Comparison of ENCODE assay signal across 30 mouse cellular contexts in genomic region chr8:30941511-30942175, GRCm38 (mm10).
DNase-seq lines count a peak whose midpoint lies in the region; ATAC-seq and TF ChIP-seq lines count a peak whose summit lies in the region.
"Had no signal": no experiment of that assay in that cellular context is flagged by ENCODE, and none has a peak within 500 bp of the region (broad histone marks: within the 10 kb centered on the region; RNA-seq: fewer than 3 reads in every experiment).

No protein-coding gene starts in this region.

- peak; percentile 39 for DNase-seq in embryonic facial prominence, embryonic 11.5 days (ENCODE audit: low spot score)
- no peak for DNase-seq in embryonic facial prominence, embryonic 10.5 days (ENCODE audit: low spot score)
- peak; percentile 74 for DNase-seq in kidney, postnatal 0 days (ENCODE audit: low spot score)
- DNase-seq in kidney, adult 8-10 months, result no peak
- peak; percentile 58 for DNase-seq in limb, embryonic 14.5 days (ENCODE audit: low spot score)
- DNase-seq in T-cell, adult 2 months (ENCODE audit: low spot score), result no peak
- DNase-seq: adrenal gland, postnatal 10 days; cerebellum, adult 9-10 months; cerebellum, postnatal 36 days; embryo, embryonic 11 days; gastrocnemius, adult 2 months; gastrocnemius, postnatal 36 days; liver, embryonic 13.5 days; lung, adult 18-20 months; lung, postnatal 4 days; thymus, postnatal 4 days had no signal

- H3K9me3 ChIP-seq in embryonic facial prominence, embryonic 11.5 days (replicated peaks; ENCODE audit: control insufficient read depth, low read length), result no peaks in the 10 kb centered on the region
- H3K9me3 ChIP-seq in embryonic facial prominence, embryonic 10.5 days, result no peaks in the 10 kb centered on the region
- H3K9me3 ChIP-seq in kidney, postnatal 0 days (replicated peaks; ENCODE audit: low read length), result no peaks in the 10 kb centered on the region
- H3K9me3 ChIP-seq in embryonic facial prominence, embryonic 13.5 days, result no peaks in the 10 kb centered on the region
- no peaks in the 10 kb centered on the region for H3K9me3 ChIP-seq in limb, embryonic 14.5 days (ENCODE audit: control insufficient read depth, low read length)
- H3K9me3 ChIP-seq: heart, embryonic 13.5 days; hindbrain, embryonic 12.5 days; intestine, embryonic 15.5 days; limb, embryonic 12.5 days; megakaryocyte, embryonic 14.5 days; midbrain, embryonic 12.5 days; neural tube, embryonic 12.5 days had no signal

- no peaks in the 10 kb centered on the region for H3K36me3 ChIP-seq in embryonic facial prominence, embryonic 11.5 days (replicated peaks; ENCODE audit: control insufficient read depth, insufficient read depth, low read depth, low read length)
- no peaks in the 10 kb centered on the region for H3K36me3 ChIP-seq in embryonic facial prominence, embryonic 10.5 days (replicated peaks)
- H3K36me3 ChIP-seq in kidney, postnatal 0 days (ENCODE audit: insufficient read depth, low read length), result no peaks in the 10 kb centered on the region
- no peaks in the 10 kb centered on the region for H3K36me3 ChIP-seq in embryonic facial prominence, embryonic 13.5 days
- H3K36me3 ChIP-seq in limb, embryonic 14.5 days (ENCODE audit: control insufficient read depth, insufficient read depth, low read length), result no peaks in the 10 kb centered on the region
- H3K36me3 ChIP-seq: G1E; heart, embryonic 13.5 days; hindbrain, embryonic 12.5 days; intestine, embryonic 15.5 days; limb, embryonic 12.5 days; liver, embryonic 13.5 days; midbrain, embryonic 12.5 days; neural tube, embryonic 12.5 days had no signal

- H3K9ac ChIP-seq in embryonic facial prominence, embryonic 11.5 days (replicated peaks; ENCODE audit: low read length), result no peak overlapping the region
- no peak overlapping the region for H3K9ac ChIP-seq in kidney, postnatal 0 days (ENCODE audit: low read depth, low read length)
- H3K9ac ChIP-seq in embryonic facial prominence, embryonic 13.5 days, result no peak overlapping the region
- no peak overlapping the region for H3K9ac ChIP-seq in limb, embryonic 14.5 days (ENCODE audit: low read depth, low read length, severe bottlenecking)
- H3K9ac ChIP-seq: heart, embryonic 13.5 days; hindbrain, embryonic 12.5 days; intestine, embryonic 15.5 days; limb, embryonic 12.5 days; liver, embryonic 13.5 days; midbrain, embryonic 12.5 days; neural tube, embryonic 12.5 days had no signal

- no peak overlapping the region for H3K4me2 ChIP-seq in embryonic facial prominence, embryonic 11.5 days (ENCODE audit: low read depth, low read length)
- H3K4me2 ChIP-seq in kidney, postnatal 0 days (ENCODE audit: low read length), result no peak overlapping the region
- H3K4me2 ChIP-seq in embryonic facial prominence, embryonic 13.5 days, result peak overlapping the region; percentile 5; the same call in 1 of the 2 replicates
- no peak overlapping the region for H3K4me2 ChIP-seq in limb, embryonic 14.5 days (replicated peaks; ENCODE audit: low read depth, low read length, severe bottlenecking)
- H3K4me2 ChIP-seq: heart, embryonic 13.5 days; hindbrain, embryonic 12.5 days; intestine, embryonic 15.5 days; limb, embryonic 12.5 days; liver, embryonic 13.5 days; midbrain, embryonic 12.5 days; neural tube, embryonic 12.5 days had no signal

- H3K4me1 ChIP-seq in embryonic facial prominence, embryonic 11.5 days (ENCODE audit: control insufficient read depth, insufficient read depth, low read length), result no peaks in the 10 kb centered on the region; the same call in 1 of the 2 replicates
- H3K4me1 ChIP-seq in embryonic facial prominence, embryonic 10.5 days, result 0 out of 2 replicates have a peak, but pooled peaks cover 12% of the 10 kb centered on the region
- no peaks in the 10 kb centered on the region for H3K4me1 ChIP-seq in kidney, postnatal 0 days (replicated peaks; ENCODE audit: insufficient read depth, low read length)
- H3K4me1 ChIP-seq in embryonic facial prominence, embryonic 13.5 days, result peaks cover 17% of the 10 kb centered on the region
- peaks cover 3% of the 10 kb centered on the region for H3K4me1 ChIP-seq in limb, embryonic 14.5 days (ENCODE audit: control insufficient read depth, insufficient read depth, low read length)
- H3K4me1 ChIP-seq: heart, embryonic 13.5 days; hindbrain, embryonic 12.5 days; intestine, embryonic 15.5 days; liver, embryonic 13.5 days; megakaryocyte, embryonic 14.5 days; midbrain, embryonic 12.5 days; neural tube, embryonic 12.5 days had no signal

- H3K27ac ChIP-seq in embryonic facial prominence, embryonic 11.5 days (replicated peaks; ENCODE audit: low read depth, low read length), result no peak overlapping the region
- H3K27ac ChIP-seq in embryonic facial prominence, embryonic 10.5 days (replicated peaks), result no peak overlapping the region
- peak overlapping the region; percentile 47; the same call in 1 of the 2 replicates for H3K27ac ChIP-seq in kidney, postnatal 0 days
- H3K27ac ChIP-seq in embryonic facial prominence, embryonic 13.5 days, result peak overlapping the region; percentile 51
- H3K27ac ChIP-seq in limb, embryonic 14.5 days (replicated peaks; ENCODE audit: low read depth, low read length), result no peak overlapping the region; the same call in 1 of the 2 replicates
- H3K27ac ChIP-seq: gastrocnemius, adult 2 months; heart, embryonic 13.5 days; hindbrain, embryonic 12.5 days; hindbrain, postnatal 0 days; intestine, embryonic 15.5 days; limb, embryonic 12.5 days; liver, embryonic 13.5 days; midbrain, embryonic 12.5 days; neural tube, embryonic 12.5 days had no signal

- TF ChIP-seq POLR2A in limb, embryonic 14.5 days (IDR thresholded peaks at IDR 0.05; ENCODE audit: borderline replicate concordance, extremely low read depth, insufficient read depth, insufficient read length), result no peak

- TF ChIP-seq CTCF in kidney, postnatal 0 days (IDR thresholded peaks at IDR 0.05; ENCODE audit: low read depth), result no peak

- H3K27me3 ChIP-seq in embryonic facial prominence, embryonic 11.5 days (ENCODE audit: control insufficient read depth, insufficient read depth, low read length), result no peaks in the 10 kb centered on the region
- H3K27me3 ChIP-seq in embryonic facial prominence, embryonic 10.5 days (replicated peaks; ENCODE audit: low read depth, poor library complexity, severe bottlenecking), result no peaks in the 10 kb centered on the region
- no peaks in the 10 kb centered on the region for H3K27me3 ChIP-seq in kidney, postnatal 0 days (ENCODE audit: insufficient read depth, low read length)
- H3K27me3 ChIP-seq in embryonic facial prominence, embryonic 13.5 days, result no peaks in the 10 kb centered on the region
- no peaks in the 10 kb centered on the region for H3K27me3 ChIP-seq in limb, embryonic 14.5 days (ENCODE audit: control insufficient read depth, insufficient read depth, low read length)
- H3K27me3 ChIP-seq: heart, embryonic 13.5 days; hindbrain, embryonic 12.5 days; intestine, embryonic 15.5 days; limb, embryonic 12.5 days; liver, embryonic 13.5 days; megakaryocyte, embryonic 14.5 days; midbrain, embryonic 12.5 days; neural tube, embryonic 12.5 days had no signal

- 69% methylated on average over 11 of the region's 11 CpGs for WGBS in embryonic facial prominence, embryonic 11.5 days
- 81% methylated on average over 11 of the region's 11 CpGs for WGBS in embryonic facial prominence, embryonic 10.5 days
- WGBS in kidney, postnatal 0 days, result 42% methylated on average over 11 of the region's 11 CpGs
- 44% methylated on average over 11 of the region's 11 CpGs for WGBS in embryonic facial prominence, embryonic 13.5 days
- 47% methylated on average over 11 of the region's 11 CpGs for WGBS in limb, embryonic 14.5 days

- no peak overlapping the region for H3K4me3 ChIP-seq in embryonic facial prominence, embryonic 11.5 days (ENCODE audit: low read depth, low read length)
- H3K4me3 ChIP-seq in embryonic facial prominence, embryonic 10.5 days, result no peak overlapping the region
- H3K4me3 ChIP-seq in kidney, postnatal 0 days (replicated peaks; ENCODE audit: low read depth, low read length), result no peak overlapping the region
- H3K4me3 ChIP-seq in embryonic facial prominence, embryonic 13.5 days, result no peak overlapping the region
- H3K4me3 ChIP-seq in limb, embryonic 14.5 days (replicated peaks; ENCODE audit: low read length), result no peak overlapping the region
- H3K4me3 ChIP-seq: erythroblast, embryonic 14.5 days; gastrocnemius, adult 2 months; heart, embryonic 13.5 days; hindbrain, embryonic 12.5 days; intestine, embryonic 15.5 days; limb, embryonic 12.5 days; liver, embryonic 13.5 days; megakaryocyte, embryonic 14.5 days; midbrain, embryonic 12.5 days; myocyte; neural tube, embryonic 12.5 days had no signal

- ATAC-seq in embryonic facial prominence, embryonic 11.5 days (replicated peaks; ENCODE audit: insufficient number of reproducible peaks, low FRiP score, low TSS enrichment, low read depth), result no peak
- ATAC-seq in kidney, postnatal 0 days (replicated peaks; ENCODE audit: low FRiP score, low read depth), result no peak
- no peak for ATAC-seq in embryonic facial prominence, embryonic 13.5 days (ENCODE audit: insufficient number of reproducible peaks, insufficient read depth, low FRiP score, low TSS enrichment, low read depth)
- ATAC-seq in limb, embryonic 14.5 days (ENCODE audit: low FRiP score, low read depth), result peak; percentile 64
- ATAC-seq: forebrain, embryonic 16.5 days; hindbrain, postnatal 0 days; intestine, embryonic 15.5 days; lung, postnatal 0 days had no signal

Comparison
In these comparisons a context has a peak if more than half of its experiments do, and no peak if none do; other contexts are left out.
1. DNase-seq: peak in embryonic facial prominence, embryonic 11.5 days (single experiment), kidney, postnatal 0 days (single experiment) and limb, embryonic 14.5 days (single experiment); none in embryonic facial prominence, embryonic 10.5 days (single experiment), kidney, adult 8-10 months (0 of 2) and T-cell, adult 2 months (single experiment).
2. H3K27ac ChIP-seq: peak in kidney, postnatal 0 days (single experiment) and embryonic facial prominence, embryonic 13.5 days (single experiment); none in embryonic facial prominence, embryonic 11.5 days (single experiment), embryonic facial prominence, embryonic 10.5 days (single experiment) and limb, embryonic 14.5 days (single experiment).